Mouse (Mus musculus): ENCODE measurements around the gene Prm3.
A peak's percentile ranks its signal among the peaks of the same experiment; 100 is the strongest.
"Not testable (repeated sequence)": the region's sequence is repeated elsewhere in the genome, so short reads cannot be mapped to it uniquely, and the experiment has no call there.

The Prm3 gene

DNA sequence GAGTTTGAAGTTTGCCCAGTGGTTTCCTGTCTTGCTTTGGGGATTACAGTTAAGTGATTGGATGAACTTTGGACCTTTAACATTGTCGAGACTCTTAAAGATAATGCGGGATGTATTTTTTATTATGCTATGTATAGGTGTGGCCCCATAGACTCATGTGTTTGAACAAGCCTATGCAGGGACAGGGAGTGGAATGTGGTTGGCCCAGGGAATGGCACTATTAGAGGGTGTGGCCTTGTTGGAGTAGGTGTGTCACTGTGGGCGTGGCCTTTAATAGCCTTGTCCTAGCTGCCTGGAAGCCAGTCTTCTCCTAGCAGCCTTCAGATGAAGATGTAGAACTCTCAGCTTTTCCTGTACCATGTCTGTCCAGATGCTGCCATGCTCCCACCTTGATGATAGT is 11.7 kb upstream of the Prm3 start:
- DNase-seq (ENCODE audit: low read depth, low spot score), result not testable (repeated sequence)

DNA sequence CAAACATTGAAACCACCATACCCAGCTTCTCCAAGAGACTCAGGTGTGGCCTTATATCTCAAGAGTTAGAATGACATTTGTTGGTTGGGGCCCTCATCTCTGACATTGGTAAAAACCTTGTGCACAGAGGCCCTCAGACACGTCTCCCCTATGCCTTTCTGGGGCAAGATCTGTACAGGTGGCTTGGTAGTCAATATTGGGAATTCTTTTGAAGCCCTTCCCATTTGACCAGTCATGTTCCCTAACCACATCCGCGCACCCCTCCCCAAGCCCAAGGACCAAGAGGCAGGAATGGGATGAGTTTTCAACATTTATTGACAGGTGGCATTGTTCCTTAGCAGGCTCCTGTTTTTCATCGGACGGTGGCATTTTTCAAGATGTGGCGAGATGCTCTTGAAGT is 5.3 kb upstream of the Prm3 start, which contains the start of gene Prm2:
Prm2 (minus strand) TSS at position 101 of the 400 bp plus-strand sequence.
- DNase-seq (ENCODE audit: low read depth, low spot score), result no peak

DNA sequence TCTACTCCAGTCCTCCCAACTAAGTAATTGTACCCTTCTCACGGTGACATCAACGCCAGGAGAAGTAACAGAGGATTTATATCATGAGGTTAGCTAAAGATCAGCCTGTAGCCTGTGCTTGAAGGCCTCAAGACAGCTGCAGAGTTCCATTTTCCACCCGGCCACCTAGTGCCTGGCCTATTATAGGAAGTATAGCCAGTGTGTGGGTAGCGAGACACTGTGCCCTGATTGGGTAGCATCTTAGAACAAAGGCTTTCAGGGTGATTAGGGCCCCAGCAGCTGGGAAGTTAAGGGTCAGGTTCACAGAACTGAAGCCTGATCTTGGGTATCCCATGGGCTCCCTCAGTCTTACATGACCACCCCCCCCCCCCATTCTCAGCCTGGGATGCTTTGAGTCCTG is 1.8 kb downstream of the Prm3 start:
- DNase-seq (ENCODE audit: low read depth, low spot score), result no peak

DNA sequence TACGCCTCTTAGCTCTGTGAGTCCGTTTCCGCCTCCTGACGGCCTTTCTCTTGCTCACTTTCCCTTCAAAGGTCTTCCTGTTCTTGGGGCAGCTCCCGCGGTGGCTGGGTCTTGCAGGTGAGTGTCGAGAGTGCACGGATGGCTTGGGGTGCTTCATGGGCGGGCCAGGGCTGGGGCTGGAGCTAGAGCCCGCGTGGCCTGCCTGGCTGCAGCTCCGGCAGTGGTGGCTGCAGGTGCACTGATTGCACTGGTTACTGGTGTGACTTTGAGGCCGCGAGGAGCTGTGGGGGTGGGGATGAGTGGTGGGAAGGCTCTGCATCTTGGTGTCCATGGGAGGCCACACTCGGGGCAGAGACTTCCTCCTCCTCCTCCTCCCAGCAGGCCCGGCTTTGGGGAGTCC is 2.4 kb downstream of the Prm3 start, which contains the start of gene Tnp2:
Tnp2 (minus strand) TSS at position 390 of the 400 bp plus-strand sequence.
- no peak for DNase-seq (ENCODE audit: low read depth, low spot score)

DNA sequence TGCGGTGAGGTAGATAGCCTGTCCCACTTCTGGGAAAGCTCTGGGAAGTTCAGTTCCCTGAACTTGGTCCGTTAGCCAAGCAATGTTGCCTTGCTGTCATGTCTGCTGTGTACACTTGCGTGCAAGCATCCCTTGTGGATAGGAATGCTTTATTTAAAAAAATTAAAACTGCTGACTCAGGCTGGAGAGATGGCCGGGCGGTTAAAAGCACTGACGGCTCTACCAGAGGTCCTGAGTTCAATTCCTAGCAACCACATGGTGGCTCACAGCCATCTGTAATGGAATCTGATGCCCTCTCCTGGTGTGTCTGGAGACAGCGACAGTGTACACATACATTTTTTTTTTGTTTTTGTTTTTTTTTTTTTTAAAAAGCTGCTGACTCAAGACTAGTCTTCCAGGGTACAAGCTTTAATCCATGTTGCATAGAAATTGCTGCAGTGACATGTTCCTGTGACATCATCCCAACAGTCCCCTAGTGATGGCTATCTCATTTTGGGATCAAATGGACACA is 3.1 kb downstream of the Prm3 start:
- no peak for DNase-seq (ENCODE audit: low read depth, low spot score)

DNA sequence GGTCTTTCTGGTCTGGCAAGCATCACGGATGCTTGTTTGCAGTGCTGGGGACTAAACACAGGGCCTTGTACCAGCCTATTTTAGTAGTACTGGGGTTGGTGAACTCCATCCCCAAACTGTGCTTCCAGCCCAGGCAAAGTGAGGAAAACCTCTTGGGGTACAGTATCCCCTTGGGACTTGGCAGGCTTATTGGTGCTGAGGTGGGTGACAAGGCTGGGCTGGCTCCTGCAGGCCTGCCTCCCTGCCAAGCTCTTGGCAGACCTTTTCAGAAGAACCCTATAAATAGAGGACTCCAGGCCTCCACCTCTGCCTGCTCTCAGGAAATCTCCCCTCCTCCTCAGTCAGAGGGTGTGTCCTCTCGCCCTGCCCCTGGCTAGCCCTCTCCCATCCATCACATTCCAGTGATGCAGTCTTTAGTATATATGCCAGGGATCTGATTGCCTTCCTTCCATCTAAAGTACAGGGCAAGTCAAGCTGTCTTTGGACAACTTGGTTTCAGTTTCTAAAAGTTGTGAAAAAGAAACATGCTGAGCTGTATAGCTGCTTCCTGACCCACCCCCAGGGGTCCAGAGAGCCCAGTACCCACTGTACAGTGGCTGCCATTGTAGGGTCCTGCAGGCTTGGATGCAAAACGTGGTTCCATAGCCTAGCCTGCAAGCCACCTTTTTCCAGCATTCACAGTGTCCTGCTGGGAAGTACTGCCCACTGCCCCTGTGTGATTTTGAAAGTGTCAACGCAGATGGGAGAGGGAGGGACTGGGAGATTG is 3.7 kb downstream of the Prm3 start:
- DNase-seq (ENCODE audit: low read depth, low spot score), result no peak

DNA sequence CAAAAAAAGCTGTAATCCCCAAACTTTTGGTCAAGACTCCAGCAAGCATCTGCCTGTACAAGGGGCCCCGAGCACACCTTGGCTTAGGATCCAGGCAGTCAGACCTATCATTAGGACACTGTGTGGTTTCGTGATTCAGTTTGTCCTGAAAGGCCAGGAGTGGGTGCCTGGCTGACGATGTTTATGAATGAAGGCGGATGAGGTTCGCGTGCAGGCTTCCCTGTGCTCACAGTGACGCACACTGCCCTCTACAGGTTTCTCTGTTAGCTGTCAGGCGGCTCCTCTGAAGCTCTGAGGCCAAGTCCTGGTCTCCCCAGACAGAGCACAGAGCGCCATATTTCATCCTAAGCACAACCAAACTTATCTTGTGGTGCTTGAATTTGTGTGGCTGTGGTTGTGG is 4.4 kb downstream of the Prm3 start:
- peak; percentile 89 for DNase-seq (ENCODE audit: low read depth, low spot score)

DNA sequence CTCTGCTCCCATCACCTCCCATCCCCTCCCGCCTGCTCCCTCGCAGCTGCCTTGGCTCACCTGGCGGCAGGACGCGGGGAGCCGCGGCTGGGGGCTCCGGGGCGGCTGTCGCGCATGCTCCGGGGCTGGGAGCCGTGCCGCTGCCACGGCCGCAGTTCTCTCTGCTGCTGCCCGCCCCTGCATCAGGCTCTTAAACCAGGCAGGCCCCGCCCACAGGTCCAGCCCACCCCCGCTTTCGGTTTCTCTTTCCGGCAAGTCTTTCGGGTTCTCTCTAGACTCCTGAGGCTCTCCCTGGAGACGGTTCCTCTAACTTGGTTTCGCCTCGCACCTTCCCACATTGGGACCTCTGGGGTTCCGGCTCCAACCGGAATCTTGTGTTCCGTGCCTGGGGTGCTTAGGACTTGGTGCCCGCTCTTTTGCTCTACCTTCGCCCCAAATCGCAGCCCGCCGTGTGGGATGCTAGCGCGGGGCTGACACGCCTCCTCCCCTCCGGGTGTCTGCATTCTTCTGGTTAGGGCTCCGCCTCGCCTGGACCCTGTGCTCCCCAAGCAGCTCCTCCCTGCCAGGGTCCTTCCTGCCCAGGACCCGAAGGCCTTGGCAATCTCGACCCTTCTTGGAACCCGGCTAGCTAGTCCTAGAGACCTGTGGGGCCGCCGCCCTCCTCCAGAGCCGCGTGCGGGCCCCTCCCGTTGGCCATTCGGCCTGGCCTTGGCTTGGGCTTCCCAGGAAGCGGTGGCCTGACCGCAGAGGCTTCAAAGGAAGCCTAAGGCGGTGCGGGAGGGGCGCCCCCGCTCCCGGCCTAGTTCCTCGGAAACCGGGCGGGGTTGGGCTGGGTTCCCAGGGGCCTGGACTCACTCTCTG is 5.1 kb downstream of the Prm3 start, which contains the start of gene Socs1:
Socs1 (minus strand) TSS at position 166 of the 861 bp plus-strand sequence.
- peak; percentile 90 for DNase-seq (ENCODE audit: low read depth, low spot score)

DNA sequence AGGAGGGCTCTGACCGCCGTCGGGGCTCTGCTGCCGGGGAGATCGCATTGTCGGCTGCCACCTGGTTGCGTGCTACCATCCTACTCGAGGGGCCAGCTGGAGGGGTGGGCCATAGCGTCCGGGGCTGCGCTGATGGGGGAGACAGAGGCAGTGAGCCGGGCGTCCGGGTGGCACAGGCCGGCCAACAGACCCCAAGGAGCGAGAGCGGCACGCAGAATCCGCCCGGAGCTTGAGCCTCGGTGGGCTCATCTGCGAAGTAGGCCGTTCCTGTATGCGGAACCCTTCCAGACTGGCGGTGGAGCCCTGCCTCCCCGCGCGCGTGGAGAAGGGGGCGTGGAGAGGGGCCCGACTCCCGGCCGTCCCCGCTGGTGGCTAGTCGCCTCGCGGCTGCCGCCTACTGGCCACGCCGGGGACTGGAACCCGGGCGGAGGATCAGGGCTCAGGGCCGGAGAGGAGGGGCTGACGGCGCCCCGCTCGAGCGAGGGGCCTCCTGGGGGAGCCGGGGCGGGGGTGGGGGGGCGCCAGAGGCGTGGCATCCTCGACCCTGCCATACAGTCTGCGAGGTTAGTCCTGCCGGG is 5.8 kb downstream of the Prm3 start:
- DNase-seq (ENCODE audit: low read depth, low spot score), result peak; percentile 92

DNA sequence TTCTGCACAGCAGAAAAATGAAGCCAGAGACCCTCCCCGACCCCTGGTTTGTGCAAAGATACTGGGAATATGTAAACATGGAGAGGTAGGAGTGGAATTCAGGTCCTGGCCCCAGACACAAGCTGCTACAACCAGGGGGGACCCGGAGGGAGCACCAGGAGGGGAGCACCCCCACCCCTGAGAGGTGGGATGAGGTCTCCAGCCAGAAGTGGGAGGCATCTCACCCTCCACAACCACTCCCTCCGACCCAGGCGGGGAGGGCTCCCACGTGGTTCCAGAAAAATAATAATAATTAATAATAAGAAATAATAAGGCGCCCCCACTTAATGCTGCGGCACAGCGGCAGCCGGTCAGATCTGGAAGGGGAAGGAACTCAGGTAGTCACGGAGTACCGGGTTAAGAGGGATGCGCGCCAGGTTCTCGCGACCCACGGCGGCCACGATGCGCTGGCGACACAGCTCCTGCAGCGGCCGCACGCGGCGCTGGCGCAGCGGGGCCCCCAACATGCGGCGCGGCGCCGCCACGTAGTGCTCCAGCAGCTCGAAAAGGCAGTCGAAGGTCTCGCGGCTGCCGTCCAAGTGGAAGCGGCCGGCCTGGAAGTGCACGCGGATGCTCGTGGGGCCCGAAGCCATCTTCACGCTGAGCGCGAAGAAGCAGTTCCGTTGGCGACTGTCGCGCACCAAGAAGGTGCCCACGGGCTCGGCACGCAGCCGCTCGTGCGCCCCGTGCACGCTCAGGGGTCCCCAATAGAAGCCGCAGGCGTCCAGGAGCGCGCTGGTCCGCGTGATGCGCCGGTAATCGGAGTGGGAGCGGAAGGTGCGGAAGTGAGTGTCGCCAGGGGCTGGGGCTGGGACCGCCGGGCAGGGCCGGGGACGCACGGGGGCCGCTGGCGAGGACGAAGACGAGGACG is 6.6 kb downstream of the Prm3 start:
- peak; percentile 35 for DNase-seq (ENCODE audit: low read depth, low spot score)

DNA sequence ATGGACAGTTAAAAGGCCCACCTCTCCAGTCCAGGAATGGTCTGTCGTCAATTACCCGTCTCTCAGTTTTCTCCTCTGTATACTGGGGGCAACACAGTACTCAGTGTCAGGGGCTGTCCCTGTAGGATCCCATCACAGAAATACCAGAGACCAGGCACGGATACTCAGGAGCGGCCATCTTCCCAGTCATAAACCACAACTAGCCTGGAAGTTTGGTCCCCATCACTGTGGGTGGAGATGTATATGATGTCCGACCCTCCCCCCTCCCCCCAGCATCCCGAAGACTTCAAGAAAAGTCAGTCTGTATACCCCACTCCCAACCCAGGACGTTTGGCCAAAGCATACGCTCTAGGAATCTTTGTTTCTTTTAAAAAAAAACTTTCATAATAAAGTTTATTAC is 7.3 kb downstream of the Prm3 start:
- DNase-seq (ENCODE audit: low read depth, low spot score), result no peak

DNA sequence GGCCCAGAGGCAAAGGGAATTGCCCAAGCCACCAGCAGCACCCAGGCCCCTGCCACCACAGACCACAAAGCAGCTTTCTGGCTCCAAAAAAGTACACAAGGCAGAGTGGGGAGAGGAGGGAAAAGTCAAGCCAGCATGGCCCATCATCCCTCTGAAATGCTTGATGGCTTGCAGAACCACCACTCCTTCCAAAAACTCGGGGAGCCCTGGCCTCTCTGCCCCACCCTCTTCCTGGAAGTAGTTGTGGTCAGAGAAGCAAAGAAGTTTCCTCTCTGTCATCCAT is 7.6 kb downstream of the Prm3 start:
- no peak for DNase-seq (ENCODE audit: low read depth, low spot score)

DNA sequence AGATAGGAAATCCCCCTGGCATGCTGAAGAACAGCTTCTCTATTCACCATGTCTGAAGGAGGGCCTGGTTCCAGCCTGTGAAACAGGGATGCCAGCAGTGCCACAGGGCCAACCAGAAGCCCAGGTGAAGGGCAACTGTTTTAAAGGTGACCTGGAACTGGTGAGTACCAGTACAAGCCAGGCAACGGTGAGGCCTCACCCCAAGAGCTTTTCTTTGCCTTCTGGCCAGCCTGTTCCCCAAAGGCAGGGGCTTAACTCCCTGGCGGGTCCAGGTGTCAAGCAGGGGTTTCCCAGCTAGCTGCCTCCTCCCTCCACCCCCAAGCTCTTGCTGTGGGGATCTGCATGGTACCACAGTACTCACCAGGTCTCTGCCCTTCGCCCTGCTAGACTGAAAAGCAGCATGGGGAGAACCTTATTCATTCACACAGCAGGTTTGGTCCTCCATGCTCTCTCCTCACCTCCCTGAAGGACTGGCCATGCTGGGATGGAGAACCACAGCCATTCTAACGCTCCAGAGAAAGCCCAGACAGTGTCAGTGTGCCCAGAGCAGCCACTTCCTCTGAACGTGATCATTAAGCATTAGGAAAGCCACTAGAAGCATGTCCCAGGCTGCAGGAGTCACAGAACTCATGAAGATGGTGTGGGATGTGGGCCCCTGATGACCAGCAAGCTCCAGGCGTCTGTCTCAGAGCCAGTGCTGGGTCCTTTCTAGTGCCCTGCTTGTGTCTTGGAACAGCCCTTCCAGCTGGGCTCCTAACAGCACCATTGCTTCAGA is 8.2 kb downstream of the Prm3 start:
- no peak for DNase-seq (ENCODE audit: low read depth, low spot score)

DNA sequence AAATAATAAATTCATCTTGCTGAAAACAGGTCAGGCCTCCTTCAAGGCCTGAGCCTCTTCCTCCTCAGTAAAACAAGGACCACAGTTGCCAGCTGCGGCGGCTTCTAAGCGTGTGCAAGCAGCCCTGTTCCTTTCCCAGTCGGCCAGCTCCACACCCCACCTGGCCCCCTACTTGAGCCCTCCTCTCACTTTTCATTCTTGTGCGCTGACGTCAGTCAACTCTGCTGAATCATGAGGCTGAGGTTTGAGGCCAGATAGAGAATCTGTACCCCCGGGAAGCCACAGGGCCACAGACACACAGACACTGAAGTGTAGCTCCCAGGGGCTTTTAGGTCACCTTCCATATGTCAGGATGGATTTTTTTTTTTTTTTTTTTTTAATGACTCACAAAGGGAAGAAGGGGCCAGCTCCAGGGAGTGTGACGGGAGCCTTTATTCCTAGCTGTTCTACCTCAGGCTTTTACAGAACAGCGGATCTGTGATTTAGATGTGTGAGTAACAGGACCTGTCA is 8.8 kb downstream of the Prm3 start:
- DNase-seq (ENCODE audit: low read depth, low spot score), result peak; percentile 54

DNA sequence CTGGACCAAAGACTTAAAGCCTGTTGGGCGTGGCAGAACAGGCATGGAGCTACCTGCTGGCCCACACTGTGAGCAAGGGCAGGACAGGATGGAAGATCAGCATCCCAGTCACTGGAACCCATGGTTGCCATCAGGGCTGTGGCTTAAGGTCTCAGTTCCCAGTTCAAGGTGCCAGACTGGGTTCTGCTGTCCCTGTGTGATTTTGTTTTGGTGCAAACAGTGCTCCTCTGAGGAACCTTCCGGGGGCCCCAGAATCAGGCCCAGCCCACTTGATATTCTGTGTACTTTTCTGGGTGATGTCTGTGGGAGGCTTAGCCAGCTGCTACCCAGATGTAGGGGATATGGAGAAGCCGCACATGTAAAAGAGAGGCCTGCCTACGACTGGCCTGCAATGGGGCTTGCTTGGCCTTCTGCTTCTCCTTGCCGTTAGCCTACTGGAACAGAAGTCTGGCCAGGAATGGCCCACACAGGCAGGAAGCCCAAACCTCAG is 10.0 kb downstream of the Prm3 start:
- DNase-seq (ENCODE audit: low read depth, low spot score), result no peak

DNA sequence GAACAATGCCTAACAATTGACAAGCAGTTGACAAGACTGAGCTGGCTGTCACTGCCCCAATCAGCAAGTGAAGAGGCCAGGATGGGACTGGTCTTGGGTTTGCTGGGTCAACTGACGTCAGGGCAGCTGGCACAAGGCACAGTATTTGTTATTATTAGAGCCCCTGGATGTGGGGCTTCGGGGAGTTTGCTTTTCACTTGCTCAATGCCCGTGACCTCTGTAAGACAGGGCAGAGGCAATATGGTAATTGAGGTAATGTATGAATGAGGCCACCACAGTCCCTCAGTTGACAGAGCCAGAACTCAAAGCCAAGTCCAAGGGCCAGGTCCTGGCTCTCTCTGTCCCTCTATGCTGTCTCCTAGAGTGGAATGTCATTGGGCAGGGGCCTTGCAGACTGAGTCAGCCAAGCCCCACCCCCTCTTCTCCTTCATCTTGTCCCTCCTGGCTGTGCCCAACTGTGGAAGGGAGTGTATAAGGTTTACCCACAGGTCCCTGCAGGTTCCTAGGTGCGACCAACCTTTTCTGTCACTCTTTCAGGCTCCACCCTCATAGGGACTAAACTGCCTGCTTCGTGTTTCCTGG is 13.0 kb downstream of the Prm3 start:
- no peak for DNase-seq (ENCODE audit: low read depth, low spot score)

DNA sequence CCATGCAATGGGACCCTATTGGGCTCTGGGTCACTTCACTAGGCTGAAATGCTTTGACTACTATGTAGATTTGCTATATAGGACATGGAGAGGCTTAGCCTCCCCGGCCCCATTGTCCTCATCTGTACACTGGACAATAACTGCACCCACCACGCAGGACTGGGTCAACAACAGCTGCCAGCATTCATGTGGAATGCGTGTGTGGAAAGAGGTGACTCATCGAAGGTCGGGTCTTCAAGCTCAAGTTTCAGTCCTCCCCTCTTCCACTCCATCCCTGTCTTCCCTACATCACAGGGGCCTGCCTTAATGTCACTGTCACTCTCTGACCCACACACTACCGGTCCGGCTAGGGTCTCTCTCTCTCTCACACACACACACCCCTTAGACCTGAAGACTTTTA is 14.4 kb downstream of the Prm3 start:
- no peak for DNase-seq (ENCODE audit: low read depth, low spot score)

DNA sequence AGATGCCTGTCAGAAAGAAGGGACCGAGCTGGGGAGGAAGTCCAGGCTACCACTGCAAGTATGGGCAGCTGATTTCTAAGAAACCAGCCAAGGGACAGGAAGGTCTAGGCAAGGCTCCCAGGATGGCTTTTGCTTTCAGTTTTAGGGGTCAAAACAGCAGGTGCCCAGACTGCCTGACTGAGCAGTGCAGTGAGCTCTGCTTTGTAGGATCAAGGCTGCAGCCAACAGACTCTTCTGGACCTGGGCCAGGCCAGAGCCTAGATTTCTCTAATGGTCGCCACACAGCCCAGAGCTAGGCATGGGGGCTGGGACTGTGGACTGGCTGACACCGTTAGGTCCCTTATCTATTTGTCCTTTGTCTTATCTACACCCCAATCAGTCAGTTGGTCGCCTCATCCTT is 16.0 kb downstream of the Prm3 start:
- no peak for DNase-seq (ENCODE audit: low read depth, low spot score)

DNA sequence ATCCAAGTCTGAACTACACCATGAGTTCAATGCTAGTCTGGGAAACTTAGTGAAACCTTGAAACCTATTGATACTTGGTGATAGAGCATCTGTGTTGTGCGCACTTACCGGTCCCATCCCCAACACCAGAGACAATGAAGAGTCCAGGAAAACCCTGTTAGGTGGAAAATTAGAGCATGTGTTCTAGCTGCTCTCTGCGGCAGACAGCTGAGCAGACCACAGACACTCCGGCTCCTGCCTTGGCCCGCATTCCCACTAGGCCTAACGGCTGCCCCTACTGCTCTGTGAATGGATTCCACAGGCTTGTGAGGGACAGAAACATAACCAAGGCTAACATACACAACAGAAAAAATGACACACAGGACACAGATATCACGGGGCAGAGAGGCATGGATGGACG is 17.2 kb downstream of the Prm3 start:
- DNase-seq (ENCODE audit: low read depth, low spot score), result no peak
